Mouse (Mus musculus) cortical plate, adult 2 months (tissue): Measurements from ENCODE around the gene Rapgef5.

ENCODE experiments used
- CTCF ChIP-seq: fragments of 200-500 bp; IDR thresholded peaks from 2 replicates; pipeline ENCODE4 v1.5.1; 2011; ENCODE audit warnings: mild to moderate bottlenecking, control low read depth, low read length; ENCODE audit not compliant: insufficient read depth; ENCODE audit errors: extremely low read depth
- POLR2A ChIP-seq: fragments of 200-500 bp; IDR thresholded peaks from 2 replicates; pipeline ENCODE4 v1.6.1; 2011; ENCODE audit warnings: mild to moderate bottlenecking, low read length, control low read depth; ENCODE audit not compliant: insufficient read depth; ENCODE audit errors: extremely low read depth

- TF ChIP-seq CTCF: no peak
- no peak for TF ChIP-seq POLR2A
These were observed 13.4 kb upstream of the Rapgef5 start for GRCm38 (mm10) chr12:117502834-117503233.
